Mouse (Mus musculus) limb, embryonic 14.5 days (tissue): ENCODE results near the gene Aqp5. TPM values are rescaled to one million over a fixed set of nuclear protein-coding genes. Genes with fewer than 3 reads are reported as not detected.
A peak's percentile ranks its signal among the peaks of the same experiment; 100 is the strongest.

Experiments used
- ATAC-seq: fragments of 200-750 bp; cut with Nextera tagmentation; 2 replicates; pipeline ENCODE4 v1.8.0; 2017; ENCODE audit warnings: low read depth, moderate number of reproducible peaks, moderate TSS enrichment; ENCODE audit not compliant: low FRiP score
- DNase-seq: peaks from one replicate; pipeline ENCODE4 v3.0.0-alpha.2; 2015; ENCODE audit warnings: low spot score
- H3K27ac ChIP-seq: fragments of 300-500 bp; sonication (generic); replicated peaks from 2 replicates; pipeline ENCODE4 v1.5.1; 2014; ENCODE audit warnings: low read depth, mild to moderate bottlenecking, low read length, moderate library complexity, mixed read lengths
- H3K27me3 ChIP-seq: fragments of 300-500 bp; sonication (generic); 2 replicates; pipeline ENCODE4 v1.6.1; 2014; ENCODE audit warnings: low read length, mixed read lengths; ENCODE audit not compliant: control insufficient read depth, insufficient read depth
- H3K36me3 ChIP-seq: fragments of 300-500 bp; sonication (generic); 2 replicates; pipeline ENCODE4 v1.6.1; 2014; ENCODE audit warnings: mild to moderate bottlenecking, low read length, moderate library complexity, mixed read lengths; ENCODE audit not compliant: control insufficient read depth, insufficient read depth
- H3K4me1 ChIP-seq: fragments of 300-500 bp; sonication (generic); 2 replicates; pipeline ENCODE4 v1.6.1; 2014; ENCODE audit warnings: antibody characterized with exemption, low read length, mixed read lengths; ENCODE audit not compliant: control insufficient read depth, insufficient read depth
- H3K4me2 ChIP-seq: fragments of 300-500 bp; sonication (generic); replicated peaks from 2 replicates; pipeline ENCODE4 v1.6.1; 2014; ENCODE audit warnings: low read depth, mild to moderate bottlenecking, low read length, moderate library complexity; ENCODE audit not compliant: severe bottlenecking
- H3K4me3 ChIP-seq: fragments of 300-500 bp; sonication (generic); replicated peaks from 2 replicates; pipeline ENCODE4 v1.5.1; 2014; ENCODE audit warnings: low read length
- H3K9ac ChIP-seq: fragments of 300-500 bp; sonication (generic); 2 replicates; pipeline ENCODE4 v1.6.1; 2014; ENCODE audit warnings: mild to moderate bottlenecking, low read depth, low read length, moderate library complexity; ENCODE audit not compliant: severe bottlenecking
- H3K9me3 ChIP-seq: fragments of 300-500 bp; sonication (generic); 2 replicates; pipeline ENCODE4 v1.6.1; 2016; ENCODE audit warnings: low read length; ENCODE audit not compliant: control insufficient read depth
- POLR2A ChIP-seq: fragments of 200-500 bp; IDR thresholded peaks from 2 replicates; pipeline ENCODE4 v1.8.0; 2012; ENCODE audit warnings: inconsistent platforms, mild to moderate bottlenecking, moderate library complexity, borderline replicate concordance; ENCODE audit not compliant: insufficient read depth, insufficient read length; ENCODE audit errors: extremely low read depth
- whole genome bisulfite sequencing: fragments of 180-500 bp; shearing (Covaris S2); extraction: QIAGEN DNeasy Blood & Tissue Kit; methylation state at CpG from one replicate; pipeline ENCODE4 v1.1.7; 2014; 5-methylcytosine and 5-hydroxymethylcytosine counted together
- polyA plus RNA-seq, 2 experiments: library from polyadenylated mRNA; depleted of rRNA in 1 of 2; stranded (reverse) in 1 of 2; unstranded in 1 of 2; fragments of >200 nt; fragmentation: Nextera tagmentation in 1 of 2; extraction: Ambion mirVana in 1 of 2; gene quantifications; 2 replicates each; pipeline versions ENCODE4 v1.2.1 to v1.2.3; 2012 to 2014

Aqp5 gene
- polyA plus RNA-seq, 2 experiments: 0.26 to 0.47 TPM

- WGBS: 12% methylated on average over 10 of the region's 10 CpGs
- H3K4me2 ChIP-seq: no peak overlapping the region
- no peaks in the 10 kb centered on the region for H3K9me3 ChIP-seq
- peaks cover 8% of the 10 kb centered on the region for H3K4me1 ChIP-seq
- H3K36me3 ChIP-seq: no peaks in the 10 kb centered on the region
- no peak overlapping the region for H3K9ac ChIP-seq
- no peak overlapping the region for H3K4me3 ChIP-seq
- no peak for DNase-seq
- no peak for ATAC-seq
- H3K27ac ChIP-seq: no peak overlapping the region
- TF ChIP-seq POLR2A: no peak
- H3K27me3 ChIP-seq: no peaks in the 10 kb centered on the region
These were observed 17.0 kb downstream of the Aqp5 start for GRCm38 (mm10) chr15:99607388-99608113.

- no peak overlapping the region for H3K9ac ChIP-seq
- H3K36me3 ChIP-seq: no peaks in the 10 kb centered on the region
- no peaks in the 10 kb centered on the region for H3K27me3 ChIP-seq
- no peaks in the 10 kb centered on the region for H3K9me3 ChIP-seq
- no peak overlapping the region for H3K4me2 ChIP-seq
- no peak overlapping the region for H3K4me3 ChIP-seq
- DNase-seq (no peak), ATAC-seq (no peak)
- WGBS: 74% methylated on average over 13 of the region's 13 CpGs
- H3K27ac ChIP-seq: no peak overlapping the region
- H3K4me1 ChIP-seq: peaks cover 8% of the 10 kb centered on the region
- TF ChIP-seq POLR2A: no peak
These were observed 18.0 kb downstream of the Aqp5 start for GRCm38 (mm10) chr15:99608382-99609125.

- TF ChIP-seq POLR2A: no peak
- Histone ChIP-seq H3K9me3 (no peaks in the 10 kb centered on the region), H3K4me3 (no peak overlapping the region), H3K4me1 (peaks cover 14% of the 10 kb centered on the region), H3K9ac (no peak overlapping the region), H3K27ac (no peak overlapping the region), H3K36me3 (no peaks in the 10 kb centered on the region), H3K27me3 (no peaks in the 10 kb centered on the region; the same call in 1 of the 2 replicates), H3K4me2 (no peak overlapping the region)
- no peak for ATAC-seq
- DNase-seq: no peak
- 60% methylated on average over 7 of the region's 7 CpGs for WGBS
These were observed 21.0 kb downstream of the Aqp5 start for GRCm38 (mm10) chr15:99611563-99611962.

DNA sequence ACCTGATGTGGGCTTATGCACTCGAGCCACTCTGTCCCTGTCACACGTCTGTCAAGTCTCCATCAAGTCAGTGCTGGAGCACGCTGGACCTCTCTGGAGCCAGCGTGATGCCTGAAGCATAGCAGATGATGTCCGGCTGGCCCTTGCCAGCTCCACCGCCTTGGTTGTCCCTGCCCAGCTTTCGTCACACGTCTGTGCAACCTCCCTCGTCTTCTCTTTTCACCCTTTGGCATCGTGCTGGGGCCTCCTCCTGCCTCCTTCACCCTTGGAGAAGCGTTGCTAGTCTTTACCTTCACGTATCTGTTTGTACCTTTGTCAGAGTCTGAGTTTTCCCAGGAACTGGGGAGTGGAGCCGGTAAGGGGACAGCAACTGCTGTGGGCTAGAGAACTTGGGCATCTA lies 23.7 kb downstream of the Aqp5 start:
- no peak overlapping the region for H3K4me3 ChIP-seq
- H3K27me3 ChIP-seq: no peaks in the 10 kb centered on the region; the same call in 1 of the 2 replicates
- no peak for ATAC-seq
- no peak overlapping the region for H3K4me2 ChIP-seq
- peaks cover 6% of the 10 kb centered on the region; the same call in 1 of the 2 replicates for H3K4me1 ChIP-seq
- WGBS: 75% methylated on average over 13 of the region's 13 CpGs
- DNase-seq: no peak
- no peak overlapping the region for H3K9ac ChIP-seq
- no peaks in the 10 kb centered on the region for H3K9me3 ChIP-seq
- no peak overlapping the region for H3K27ac ChIP-seq
- H3K36me3 ChIP-seq: no peaks in the 10 kb centered on the region
- TF ChIP-seq POLR2A: no peak

DNA sequence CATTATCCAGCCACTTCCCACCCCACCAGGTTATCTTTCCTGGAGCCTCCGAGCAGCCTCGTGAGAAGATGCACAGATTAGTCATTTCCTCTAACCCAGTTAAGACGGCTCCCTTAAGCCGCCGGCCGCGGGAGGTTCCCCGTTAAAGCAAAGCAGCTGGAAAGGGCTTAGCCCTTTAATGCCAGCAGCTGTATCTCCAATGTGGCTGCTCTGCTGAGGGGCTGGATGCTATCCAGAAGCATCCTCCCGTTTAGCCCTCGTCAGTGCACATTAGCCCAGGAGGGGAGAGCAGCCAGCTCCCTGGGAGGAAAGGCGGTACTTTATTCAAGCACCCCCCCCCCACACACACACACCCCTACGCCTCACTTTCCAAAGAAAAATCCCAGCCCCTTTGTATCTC lies 24.2 kb downstream of the Aqp5 start:
- Histone ChIP-seq H3K36me3 (peaks cover 4% of the 10 kb centered on the region; the same call in 1 of the 2 replicates), H3K4me3 (no peak overlapping the region), H3K27me3 (no peaks in the 10 kb centered on the region; the same call in 1 of the 2 replicates), H3K27ac (peak overlapping the region; percentile 7; the same call in 1 of the 2 replicates), H3K4me1 (peaks cover 6% of the 10 kb centered on the region; the same call in 1 of the 2 replicates), H3K4me2 (peak overlapping the region; percentile 22; the same call in 1 of the 2 replicates), H3K9ac (no peak overlapping the region), H3K9me3 (no peaks in the 10 kb centered on the region)
- peak; percentile 71 for DNase-seq
- 5% methylated on average over 12 of the region's 12 CpGs for WGBS
- TF ChIP-seq POLR2A: no peak
- peak; percentile 72; the same call in 1 of the 2 replicates for ATAC-seq
